Mouse (Mus musculus): ENCODE measurements around the gene Gm42791.

GRCm38 (mm10) chr5:148855047-148855446 is 139.9 kb downstream of the Gm42791 start:
- no peak for TF ChIP-seq CTCF (IDR thresholded peaks at IDR 0.05; ENCODE audit: low read depth, low read length)
- no peak for TF ChIP-seq POLR2A (IDR thresholded peaks at IDR 0.05; ENCODE audit: extremely low read depth, insufficient read depth, low read length)

All from liver, adult 2 months (tissue).